Mouse (Mus musculus): ENCODE measurements around the gene Tesk1.

- no peak for TF ChIP-seq POLR2A (IDR thresholded peaks at IDR 0.05; ENCODE audit: borderline replicate concordance, low read depth, low read length)
- no peak for TF ChIP-seq CTCF (IDR thresholded peaks at IDR 0.05; ENCODE audit: low read depth, low read length)
Observed at GRCm38 (mm10) chr4:43418973-43419656, 22.6 kb upstream of the Tesk1 start.

Measured in bone marrow macrophage, adult 2 months (primary cell).